Mouse (Mus musculus): ENCODE data around the gene Smyd4.

- TF ChIP-seq ZNF384 (IDR thresholded peaks at IDR 0.05; ENCODE audit: low read depth, low read length) (no peak), HCFC1 (IDR thresholded peaks at IDR 0.05; ENCODE audit: borderline replicate concordance, insufficient read depth, low read length) (no peak), CHD2 (IDR thresholded peaks at IDR 0.05; ENCODE audit: low read depth, low read length) (no peak), MAFK (IDR thresholded peaks at IDR 0.05; ENCODE audit: insufficient read depth, low read depth, low read length) (no peak)
These were observed 73.3 kb downstream of the Smyd4 start for GRCm38 (mm10) chr11:75421375-75422012.

Measured in ES-E14 (cell line).